Mouse (Mus musculus) brown adipose tissue, adult 24 weeks (tissue): ENCODE results near the gene Hnrnpr. TPM values are rescaled to one million over a fixed set of nuclear protein-coding genes. Genes with fewer than 3 reads are reported as not detected.

Experiments
- H3K27ac ChIP-seq: fragments of 200-500 bp; replicated peaks from 2 replicates; pipeline ENCODE4 v1.5.1; 2012; ENCODE audit warnings: low read depth, mild to moderate bottlenecking, low read length
- H3K4me1 ChIP-seq: fragments of 200-500 bp; 2 replicates; pipeline ENCODE4 v1.6.1; 2012; ENCODE audit warnings: low read length, mixed read lengths; ENCODE audit not compliant: control insufficient read depth, insufficient read depth, insufficient read length
- H3K4me3 ChIP-seq: fragments of 200-500 bp; 2 replicates; pipeline ENCODE4 v1.5.1; 2012; ENCODE audit warnings: low read depth, mild to moderate bottlenecking, low read length, moderate library complexity; ENCODE audit not compliant: insufficient read depth
- polyA plus RNA-seq: library from polyadenylated mRNA; stranded (reverse); fragments of >200 nt; gene quantifications from 2 replicates; pipeline ENCODE4 v1.2.4, GENCODE M21; 2012; ENCODE audit not compliant: missing spikeins, insufficient read depth, insufficient read length

The Hnrnpr gene
- polyA plus RNA-seq, 1 experiment: 36.9 TPM

DNA sequence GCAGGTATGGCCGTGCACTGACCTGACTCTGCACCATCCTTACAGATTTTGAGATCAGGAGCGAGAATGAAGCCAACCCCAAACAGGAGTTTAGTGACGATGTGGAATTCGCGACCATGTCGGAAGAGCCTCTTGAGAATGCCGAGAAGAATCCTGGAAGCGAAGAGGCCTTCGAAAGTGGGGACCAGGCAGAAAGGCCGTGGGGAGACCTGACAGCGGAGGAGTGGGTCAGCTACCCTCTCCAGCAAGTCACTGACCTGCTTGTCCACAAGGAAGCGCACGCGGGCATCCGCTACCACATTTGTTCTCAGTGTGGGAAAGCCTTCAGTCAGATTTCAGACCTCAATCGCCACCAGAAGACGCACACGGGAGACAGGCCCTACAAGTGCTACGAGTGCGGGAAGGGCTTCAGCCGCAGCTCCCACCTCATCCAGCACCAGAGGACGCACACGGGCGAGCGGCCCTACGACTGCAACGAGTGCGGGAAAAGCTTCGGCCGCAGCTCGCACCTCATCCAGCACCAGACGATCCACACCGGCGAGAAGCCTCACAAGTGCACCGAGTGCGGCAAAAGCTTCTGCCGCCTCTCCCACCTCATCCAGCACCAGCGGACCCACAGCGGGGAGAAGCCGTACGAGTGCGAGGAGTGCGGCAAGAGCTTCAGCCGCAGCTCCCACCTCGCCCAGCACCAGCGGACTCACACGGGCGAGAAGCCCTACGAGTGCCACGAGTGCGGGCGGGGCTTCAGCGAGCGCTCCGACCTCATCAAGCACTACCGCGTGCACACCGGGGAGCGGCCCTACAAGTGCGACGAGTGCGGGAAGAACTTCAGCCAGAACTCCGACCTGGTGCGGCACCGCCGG lies 20.6 kb upstream of the Hnrnpr start:
- no peak overlapping the region for H3K4me3 ChIP-seq
- peaks cover 3% of the 10 kb centered on the region; the same call in 1 of the 2 replicates for H3K4me1 ChIP-seq
- no peak overlapping the region for H3K27ac ChIP-seq

DNA sequence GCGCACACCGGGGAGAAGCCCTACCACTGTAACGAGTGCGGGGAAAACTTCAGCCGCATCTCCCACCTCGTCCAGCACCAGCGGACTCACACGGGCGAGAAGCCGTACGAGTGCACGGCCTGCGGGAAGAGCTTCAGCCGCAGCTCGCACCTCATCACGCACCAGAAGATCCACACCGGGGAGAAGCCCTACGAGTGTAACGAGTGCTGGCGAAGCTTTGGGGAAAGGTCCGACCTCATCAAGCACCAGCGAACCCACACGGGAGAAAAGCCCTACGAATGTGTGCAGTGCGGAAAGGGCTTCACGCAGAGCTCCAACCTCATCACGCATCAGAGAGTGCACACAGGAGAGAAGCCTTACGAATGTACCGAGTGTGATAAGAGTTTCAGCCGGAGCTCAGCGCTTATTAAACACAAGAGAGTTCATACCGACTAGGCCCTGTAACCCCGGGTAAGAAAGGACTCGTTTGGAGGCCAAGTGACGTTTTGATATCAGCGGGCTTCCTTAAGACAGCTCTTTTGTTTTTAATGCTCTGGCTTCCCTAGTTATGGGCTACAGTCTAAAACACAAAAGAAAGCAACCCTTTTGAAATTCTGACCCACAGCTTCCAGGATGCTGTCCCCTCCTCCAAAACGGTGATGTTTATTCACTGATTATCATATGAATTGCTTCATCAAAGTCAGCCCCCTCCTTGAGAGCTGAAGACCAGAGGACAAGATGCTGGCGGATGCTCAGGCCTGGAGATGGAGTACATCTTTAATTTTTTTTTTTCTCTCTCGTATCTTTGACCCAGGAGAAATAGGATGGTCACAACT lies 19.8 kb upstream of the Hnrnpr start:
- peaks cover 3% of the 10 kb centered on the region; the same call in 1 of the 2 replicates for H3K4me1 ChIP-seq
- H3K27ac ChIP-seq: no peak overlapping the region
- H3K4me3 ChIP-seq: no peak overlapping the region

DNA sequence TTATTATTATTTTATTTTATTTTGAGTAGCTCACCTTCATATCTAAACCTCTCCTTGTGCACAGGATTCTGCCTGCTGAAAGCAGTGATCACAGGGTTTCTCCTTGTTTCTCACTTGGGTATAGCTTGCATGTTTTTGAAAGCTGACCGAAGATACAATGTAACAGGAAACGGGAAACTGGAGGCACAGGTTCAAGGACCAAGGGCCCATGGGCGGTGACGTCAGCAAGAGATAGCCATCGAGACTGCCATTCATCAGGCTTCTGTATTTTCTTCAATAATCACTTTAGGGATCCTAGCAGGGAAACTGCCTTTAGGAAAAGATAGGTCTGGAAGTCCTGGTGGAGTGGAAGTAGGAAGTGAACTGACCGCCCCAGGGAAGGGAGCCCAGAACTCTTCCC lies 19.1 kb upstream of the Hnrnpr start:
- Histone ChIP-seq H3K27ac (no peak overlapping the region), H3K4me3 (no peak overlapping the region), H3K4me1 (peaks cover 1% of the 10 kb centered on the region; the same call in 1 of the 2 replicates)

DNA sequence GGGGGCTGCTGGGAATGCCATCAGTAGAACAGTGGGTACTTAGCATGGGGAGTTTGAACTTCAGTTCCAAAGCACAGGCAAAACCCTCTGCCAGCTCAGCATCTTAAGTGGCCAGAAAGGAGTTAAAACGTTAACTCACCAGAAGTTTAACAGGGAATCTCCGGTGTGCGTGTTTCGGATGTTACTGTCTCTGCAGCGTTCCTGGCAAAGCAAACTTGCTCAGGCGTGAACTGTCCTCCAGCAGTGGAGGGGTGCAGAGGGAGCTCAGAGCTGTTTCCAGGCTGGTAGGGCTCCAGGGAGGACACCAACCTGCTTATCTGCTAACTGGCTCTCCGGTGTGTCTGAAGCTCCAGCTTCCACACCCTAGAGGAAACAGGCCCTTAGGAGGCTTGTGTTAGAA lies 14.8 kb upstream of the Hnrnpr start:
- Histone ChIP-seq H3K4me3 (no peak overlapping the region), H3K4me1 (no peaks in the 10 kb centered on the region), H3K27ac (no peak overlapping the region)

DNA sequence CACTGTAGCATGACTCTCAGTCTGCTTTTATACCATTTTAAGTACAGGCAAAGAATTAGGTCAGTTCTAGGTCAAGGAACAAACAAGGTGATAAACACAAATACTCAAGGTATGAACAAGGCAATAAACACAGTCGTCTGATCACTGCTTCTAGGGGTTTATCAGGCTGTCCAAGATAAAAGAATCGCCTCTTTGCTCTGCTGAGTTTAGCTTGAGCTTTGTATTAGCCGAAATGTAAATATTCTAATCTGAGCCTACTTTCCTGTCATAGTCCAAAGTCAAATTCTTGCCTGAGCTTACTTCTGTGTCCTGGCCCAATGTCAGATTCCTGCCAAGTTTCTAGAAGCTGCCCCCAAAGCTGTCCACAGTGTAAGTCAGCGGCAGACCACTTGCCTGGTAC lies 8.3 kb upstream of the Hnrnpr start:
- Histone ChIP-seq H3K27ac (no peak overlapping the region), H3K4me1 (no peaks in the 10 kb centered on the region), H3K4me3 (no peak overlapping the region)

DNA sequence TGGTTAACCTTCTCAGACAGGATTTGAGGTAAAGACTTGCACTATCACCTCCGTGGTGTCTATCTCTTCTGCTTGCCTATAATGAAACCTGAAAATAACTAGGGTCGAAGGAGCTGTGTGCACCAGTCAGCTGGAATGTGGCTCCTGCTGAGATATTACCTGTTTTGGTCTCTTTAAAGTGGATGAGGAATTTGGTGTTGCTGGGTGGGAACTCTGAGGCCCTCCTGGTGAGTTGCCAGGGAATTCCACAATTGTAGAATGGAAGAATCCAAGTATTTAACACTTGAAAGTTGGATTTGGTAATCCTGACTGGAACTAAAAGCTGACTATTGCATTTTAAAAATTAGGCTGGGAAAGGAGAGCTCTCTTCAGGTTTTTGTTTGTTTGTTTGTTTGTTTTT lies 6.6 kb upstream of the Hnrnpr start:
- Histone ChIP-seq H3K27ac (no peak overlapping the region), H3K4me1 (no peaks in the 10 kb centered on the region), H3K4me3 (no peak overlapping the region)

DNA sequence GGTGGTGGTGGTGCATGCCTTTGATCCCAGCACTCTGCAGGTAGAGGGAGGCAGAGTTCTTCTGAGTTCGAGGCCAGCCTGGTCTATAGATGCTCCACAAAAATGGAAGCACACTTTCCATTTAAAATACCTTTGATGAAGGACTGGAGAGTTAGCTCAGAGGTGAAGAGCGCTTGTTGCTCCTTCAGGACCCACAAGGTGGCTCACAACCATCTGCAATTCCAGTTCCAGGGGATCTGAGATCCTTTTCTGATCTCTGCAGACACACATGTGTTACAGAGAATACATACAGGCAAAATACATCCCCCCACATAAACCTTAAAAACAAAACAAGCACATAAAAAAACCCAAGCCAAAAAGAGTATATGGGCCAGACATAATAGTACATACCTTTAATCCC lies 2.4 kb upstream of the Hnrnpr start:
- Histone ChIP-seq H3K4me3 (no peak overlapping the region), H3K27ac (no peak overlapping the region), H3K4me1 (peaks cover 8% of the 10 kb centered on the region)

DNA sequence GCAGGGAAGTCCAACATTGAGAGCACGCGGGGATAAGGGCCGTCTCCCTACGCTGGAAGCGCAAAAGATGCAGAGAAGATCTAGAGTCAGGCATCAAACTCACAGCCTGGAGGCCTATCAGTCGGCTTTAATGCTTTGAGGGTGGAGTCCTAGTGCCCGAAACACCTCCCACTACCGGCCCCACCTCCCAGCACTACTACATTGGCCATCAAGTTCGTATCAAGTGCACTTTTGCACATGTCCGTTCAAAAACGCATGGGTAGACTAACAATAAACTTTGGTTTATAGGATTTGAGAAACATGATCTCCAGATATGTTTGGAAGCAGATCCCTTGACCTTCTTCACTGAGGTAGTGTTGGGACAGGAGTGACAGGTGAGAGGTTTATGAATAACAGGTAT lies 962 bp upstream of the Hnrnpr start:
- Histone ChIP-seq H3K4me1 (peaks cover 8% of the 10 kb centered on the region), H3K27ac (no peak overlapping the region), H3K4me3 (peak overlapping the region; percentile 75)

DNA sequence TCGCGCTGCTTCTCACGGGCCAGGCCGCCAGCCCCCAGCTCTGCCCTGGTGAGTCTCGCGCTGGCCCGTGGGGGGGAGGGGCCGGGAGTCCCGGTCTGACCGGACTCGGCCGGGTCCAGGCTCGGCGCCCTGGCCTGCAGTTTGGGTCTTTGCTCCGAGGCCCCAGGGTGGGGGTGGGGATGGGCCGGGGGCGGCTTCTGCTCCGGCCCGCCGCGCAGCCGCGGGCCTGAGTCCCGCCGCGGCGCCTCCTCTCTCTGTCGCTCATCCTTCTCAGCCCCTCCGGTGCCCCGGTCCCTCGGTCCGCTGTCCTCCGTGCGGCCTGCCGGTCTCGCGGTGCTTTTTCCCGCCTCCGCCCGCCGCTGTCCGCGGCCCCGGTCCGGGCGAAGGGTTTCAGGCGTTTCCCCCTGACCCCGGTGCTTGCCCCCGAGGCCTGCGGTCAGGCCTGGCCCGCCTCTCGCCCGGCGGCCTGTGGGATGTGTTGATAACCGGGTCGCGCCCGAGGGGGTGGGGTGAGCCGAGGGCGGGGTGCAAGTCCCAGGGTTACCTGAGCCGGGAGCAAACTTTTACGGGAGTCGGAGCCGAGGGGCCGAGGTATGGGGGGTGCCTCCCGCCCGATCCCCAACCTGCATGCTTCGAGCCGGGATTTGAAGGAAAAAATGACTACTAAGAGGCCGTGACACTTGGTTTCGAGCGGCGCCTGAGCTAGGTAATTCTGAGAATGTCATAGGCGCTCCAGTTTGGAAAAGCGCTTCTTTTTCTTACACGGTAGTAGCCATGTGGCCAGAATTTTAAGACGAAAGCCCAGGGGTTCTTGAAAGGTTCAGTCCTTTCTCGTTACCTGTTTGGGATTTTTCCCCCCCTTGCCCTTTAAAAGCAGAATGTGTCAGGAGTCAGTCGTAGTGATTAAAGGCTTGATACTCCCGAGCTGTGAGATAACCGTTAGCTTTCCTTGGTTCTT lies 579 bp downstream of the Hnrnpr start:
- H3K4me3 ChIP-seq: peak overlapping the region; percentile 86
- peak overlapping the region; percentile 46; the same call in 1 of the 2 replicates for H3K27ac ChIP-seq
- H3K4me1 ChIP-seq: peaks cover 8% of the 10 kb centered on the region

DNA sequence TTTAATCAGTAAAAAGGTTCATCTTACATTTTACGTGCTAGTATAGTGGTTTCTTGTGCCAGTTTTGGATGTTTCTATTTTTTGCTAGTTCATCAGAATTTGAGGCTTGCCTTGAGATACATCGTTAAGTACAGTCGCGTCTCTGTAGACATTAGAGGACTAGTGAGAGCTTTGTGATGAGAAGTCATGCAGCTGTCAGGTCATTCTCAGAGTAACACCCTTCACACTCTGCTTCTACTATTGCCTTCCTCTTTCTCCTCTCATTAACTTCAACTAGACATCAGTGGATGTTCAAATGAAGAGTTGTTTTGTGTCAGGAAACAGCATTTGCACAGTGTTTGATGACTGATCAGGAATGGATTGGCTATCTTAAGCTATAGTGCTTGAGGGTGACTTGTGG lies 1.9 kb downstream of the Hnrnpr start:
- H3K27ac ChIP-seq: no peak overlapping the region
- no peak overlapping the region for H3K4me3 ChIP-seq
- peaks cover 8% of the 10 kb centered on the region for H3K4me1 ChIP-seq

DNA sequence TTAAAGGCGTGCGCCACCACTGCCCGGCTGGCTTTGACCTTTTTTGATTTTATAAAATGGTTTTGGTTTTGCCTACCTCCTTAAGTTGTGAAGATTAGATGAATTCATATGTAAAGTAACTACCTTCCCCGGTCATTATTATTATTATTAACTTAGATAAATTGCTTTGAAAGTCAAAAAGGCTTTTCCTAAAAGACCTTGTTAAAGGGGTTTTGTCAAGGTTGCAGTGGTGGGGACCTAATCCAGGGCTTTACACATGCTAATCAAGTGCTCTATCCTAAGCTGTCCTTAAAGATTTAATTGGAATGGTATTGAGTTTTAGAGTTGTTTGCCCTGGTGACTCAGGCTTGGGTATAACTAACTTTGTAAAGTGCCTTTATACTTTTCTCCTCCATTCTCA lies 6.9 kb downstream of the Hnrnpr start:
- H3K4me3 ChIP-seq: no peak overlapping the region
- peaks cover 3% of the 10 kb centered on the region for H3K4me1 ChIP-seq
- no peak overlapping the region for H3K27ac ChIP-seq

DNA sequence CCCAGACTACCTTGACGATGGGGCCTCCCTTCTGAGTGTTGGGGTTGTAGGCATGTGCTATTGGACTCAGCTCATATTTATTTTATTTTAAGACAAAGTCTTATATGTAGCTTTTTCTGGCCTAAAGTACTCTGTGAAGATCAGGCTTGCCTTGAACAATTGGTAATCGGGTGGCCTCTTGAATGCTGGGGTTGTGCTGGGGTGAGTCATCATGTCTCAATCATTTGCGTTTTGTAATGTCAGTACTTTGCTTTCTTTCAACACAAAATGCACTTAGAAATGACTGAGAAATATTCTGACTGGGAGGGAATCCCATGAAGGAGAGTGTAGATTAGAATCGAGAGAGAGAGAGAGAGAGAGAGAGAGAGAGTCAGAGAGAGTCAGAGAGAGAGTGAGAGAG lies 9.3 kb downstream of the Hnrnpr start:
- no peaks in the 10 kb centered on the region for H3K4me1 ChIP-seq
- no peak overlapping the region for H3K4me3 ChIP-seq
- H3K27ac ChIP-seq: no peak overlapping the region

DNA sequence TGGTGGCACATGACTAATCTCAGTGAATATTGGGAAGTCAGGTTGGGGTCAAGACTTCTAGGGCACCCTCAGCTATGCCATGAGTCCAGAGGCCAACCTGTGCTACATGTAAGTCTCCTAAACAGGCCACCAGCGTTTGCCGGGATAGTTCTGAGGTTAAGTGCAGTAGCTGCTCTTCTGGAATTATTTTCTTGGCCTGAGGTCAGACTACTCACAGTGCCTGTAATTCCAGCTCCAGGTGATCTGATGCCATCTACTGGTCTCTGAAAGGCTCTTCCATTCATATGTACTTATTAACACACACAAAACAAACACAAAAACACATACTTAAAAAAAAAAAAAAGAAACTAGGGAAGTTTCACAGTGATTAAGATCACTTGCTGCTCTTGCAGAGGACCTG lies 13.5 kb downstream of the Hnrnpr start:
- H3K4me3 ChIP-seq: no peak overlapping the region
- no peaks in the 10 kb centered on the region for H3K4me1 ChIP-seq
- no peak overlapping the region for H3K27ac ChIP-seq

DNA sequence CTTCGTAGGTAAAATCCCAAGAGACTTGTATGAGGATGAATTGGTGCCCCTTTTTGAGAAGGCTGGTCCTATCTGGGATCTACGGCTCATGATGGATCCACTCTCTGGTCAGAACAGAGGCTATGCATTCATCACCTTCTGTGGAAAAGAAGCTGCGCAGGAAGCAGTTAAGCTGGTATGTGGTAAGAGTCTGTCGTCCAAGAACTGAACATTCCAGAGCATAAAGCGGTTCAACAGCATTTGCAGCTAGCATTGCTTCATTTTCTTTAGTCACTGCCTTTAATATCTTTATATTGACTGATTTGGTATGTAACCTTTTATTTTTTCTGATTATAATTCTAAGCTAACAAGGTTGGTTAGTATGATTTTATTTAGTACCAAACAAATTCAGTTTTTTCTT lies 16.5 kb downstream of the Hnrnpr start:
- Histone ChIP-seq H3K27ac (no peak overlapping the region), H3K4me3 (no peak overlapping the region), H3K4me1 (no peaks in the 10 kb centered on the region)

DNA sequence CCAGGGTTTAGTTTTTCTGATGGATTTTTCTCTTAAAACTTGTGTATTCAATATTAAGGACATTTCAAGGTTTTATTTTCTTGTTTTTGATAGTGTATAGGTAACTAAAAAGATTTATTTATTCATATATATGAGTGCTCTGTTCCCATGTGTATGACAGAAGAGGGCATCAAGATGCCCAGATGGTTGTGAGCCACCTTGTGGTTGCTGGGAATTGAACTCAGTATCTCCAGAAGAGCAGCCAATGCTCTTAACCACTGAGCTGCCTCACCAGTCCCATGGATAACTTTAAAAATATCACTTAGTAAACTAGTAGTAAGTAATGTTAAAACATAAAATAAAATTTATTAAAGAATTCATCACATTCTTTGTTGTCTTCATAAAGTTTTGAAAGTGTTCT lies 17.4 kb downstream of the Hnrnpr start:
- Histone ChIP-seq H3K4me3 (no peak overlapping the region), H3K4me1 (no peaks in the 10 kb centered on the region), H3K27ac (no peak overlapping the region)
